Mouse (Mus musculus): Measurements from ENCODE around the gene Gcnt2. TPM values are rescaled to one million over a fixed set of nuclear protein-coding genes. Genes with fewer than 3 reads are reported as not detected.
A peak's percentile ranks its signal among the peaks of the same experiment; 100 is the strongest.

Gcnt2 gene
- total and polyA plus RNA-seq, 2 experiments from 2014 or later: 2.8 to 12.9 TPM

DNA sequence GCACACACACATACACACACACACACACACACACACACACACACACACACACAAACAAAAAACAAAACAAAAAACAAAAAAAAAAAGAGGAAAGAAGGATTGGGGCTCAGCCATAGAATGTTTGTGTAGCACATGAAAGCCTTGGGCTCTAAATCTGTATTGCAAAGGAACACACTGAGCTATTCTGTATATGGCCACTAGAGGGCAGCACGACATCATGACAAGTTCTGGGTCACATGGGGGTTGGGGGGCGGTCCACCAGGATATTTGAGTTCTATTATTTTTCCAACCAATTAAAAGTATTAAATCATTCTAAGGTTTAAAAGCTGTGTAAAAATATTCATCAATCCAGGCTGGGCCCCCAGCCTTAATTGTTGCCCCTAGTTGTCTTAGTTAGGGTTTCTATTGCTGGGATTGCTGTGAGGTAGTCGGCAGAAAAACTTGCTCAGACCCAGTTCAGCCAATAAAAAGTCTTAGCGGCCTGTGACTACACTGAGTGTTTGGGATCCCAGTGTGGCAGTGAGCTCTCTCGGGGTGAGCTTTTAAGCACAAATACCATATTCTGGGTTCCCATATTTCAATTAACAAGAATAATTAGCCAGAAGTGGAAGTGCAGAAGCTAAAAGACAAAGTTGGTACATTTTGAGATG lies 16.0 kb upstream of the Gcnt2 start:
- Histone ChIP-seq H3K9ac (replicated peaks; ENCODE audit: low read depth, low read length) (no peak overlapping the region), H3K4me2 (ENCODE audit: low read depth, low read length) (peak overlapping the region; percentile 42; the same call in 1 of the 2 replicates), H3K9me3 (replicated peaks; ENCODE audit: control insufficient read depth, low read length) (no peaks in the 10 kb centered on the region), H3K4me3 (ENCODE audit: low read depth, low read length) (no peak overlapping the region), H3K27me3 (ENCODE audit: control insufficient read depth, insufficient read depth, low read length) (no peaks in the 10 kb centered on the region), H3K36me3 (replicated peaks; ENCODE audit: control insufficient read depth, insufficient read depth, low read length) (no peaks in the 10 kb centered on the region), H3K27ac (ENCODE audit: low read depth) (no peak overlapping the region), H3K4me1 (ENCODE audit: control insufficient read depth, insufficient read depth) (no peaks in the 10 kb centered on the region)
- whole genome bisulfite sequencing: 15% methylated on average over 5 of the region's 5 CpGs
- ATAC-seq (ENCODE audit: insufficient read depth, low read depth) (peak; percentile 44; the same call in 1 of the 2 replicates), DNase-seq (ENCODE audit: low spot score) (peak; percentile 80)
- TF ChIP-seq CTCF (IDR thresholded peaks at IDR 0.05; ENCODE audit: low read depth) (peak; percentile 97), EP300 (IDR thresholded peaks at IDR 0.05; ENCODE audit: low read depth) (no peak)

DNA sequence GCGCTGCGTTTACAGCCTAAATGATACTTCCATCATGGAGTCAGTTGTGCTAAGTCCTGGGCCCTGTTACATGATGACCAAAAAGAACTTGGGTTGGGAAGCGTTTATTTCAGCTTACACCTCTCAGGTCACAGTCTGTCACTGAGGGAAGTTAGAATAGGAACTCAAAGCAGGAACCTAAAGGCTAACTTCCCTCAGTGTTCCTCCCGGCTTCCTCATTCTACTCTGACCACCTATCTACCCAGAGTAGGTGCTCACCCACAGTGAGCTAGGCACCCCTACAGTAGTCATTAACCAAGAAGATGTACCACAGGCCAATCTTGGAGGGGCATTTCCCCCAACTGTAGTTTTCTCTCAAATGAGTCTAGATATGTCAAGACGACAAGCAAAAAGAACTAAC lies 15.4 kb upstream of the Gcnt2 start:
- no peak for DNase-seq (ENCODE audit: low spot score)
- H3K27ac ChIP-seq (ENCODE audit: low read depth): no peak overlapping the region
- no peaks in the 10 kb centered on the region for H3K4me1 ChIP-seq (ENCODE audit: control insufficient read depth, insufficient read depth)
- no peak overlapping the region for H3K4me2 ChIP-seq (ENCODE audit: low read depth, low read length)
- H3K4me3 ChIP-seq (ENCODE audit: low read depth, low read length): no peak overlapping the region
- no peaks in the 10 kb centered on the region for H3K36me3 ChIP-seq (replicated peaks; ENCODE audit: control insufficient read depth, insufficient read depth, low read length)
- H3K27me3 ChIP-seq (ENCODE audit: control insufficient read depth, insufficient read depth, low read length): no peaks in the 10 kb centered on the region
- ATAC-seq (ENCODE audit: insufficient read depth, low read depth): no peak
- TF ChIP-seq CTCF (IDR thresholded peaks at IDR 0.05; ENCODE audit: low read depth): no peak
- no peaks in the 10 kb centered on the region for H3K9me3 ChIP-seq (replicated peaks; ENCODE audit: control insufficient read depth, low read length)
- 88% methylated on average over 5 of the region's 5 CpGs for WGBS
- H3K9ac ChIP-seq (replicated peaks; ENCODE audit: low read depth, low read length): no peak overlapping the region

DNA sequence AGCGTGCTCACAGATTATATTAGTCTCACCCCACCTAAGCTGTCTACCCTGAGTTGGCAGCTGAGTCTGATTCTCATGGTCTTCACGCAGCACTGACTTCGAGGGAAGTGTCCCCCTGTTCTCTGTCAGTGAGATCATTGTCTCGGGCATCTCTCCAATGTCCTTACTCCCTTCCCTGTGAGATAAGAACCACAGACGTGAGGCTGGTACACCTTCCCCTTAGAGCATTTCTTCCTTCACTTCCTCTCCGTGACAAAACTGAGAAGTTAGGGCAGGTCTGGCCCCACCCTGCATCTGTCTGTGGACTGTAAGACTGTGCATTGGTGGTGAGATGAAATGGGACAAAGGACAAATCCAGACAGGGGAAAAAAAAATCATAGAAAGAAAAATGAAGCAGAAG lies 13.6 kb upstream of the Gcnt2 start:
- TF ChIP-seq CTCF (IDR thresholded peaks at IDR 0.05; ENCODE audit: low read depth): no peak
- TF ChIP-seq EP300 (IDR thresholded peaks at IDR 0.05; ENCODE audit: low read depth): no peak

DNA sequence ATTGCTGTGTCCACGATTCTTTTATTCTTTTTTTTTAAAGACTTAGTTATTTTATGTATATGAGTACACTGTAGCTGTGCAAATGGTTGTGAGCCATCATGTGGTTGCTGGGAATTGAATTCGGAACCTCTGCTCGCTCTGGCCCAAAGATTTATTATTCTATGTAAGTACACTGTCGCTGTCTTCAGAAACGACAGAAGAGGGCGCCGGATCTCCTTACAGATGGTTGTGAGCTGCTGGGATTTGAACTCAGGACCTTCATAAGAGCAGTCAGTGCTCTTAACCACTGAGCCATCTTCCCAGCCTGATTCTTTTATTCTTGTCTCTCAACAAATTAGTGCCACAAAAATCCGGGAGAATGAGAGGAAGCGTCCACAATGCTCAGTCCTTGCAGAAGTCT lies 13.2 kb upstream of the Gcnt2 start:
- no peaks in the 10 kb centered on the region for H3K4me1 ChIP-seq (ENCODE audit: control insufficient read depth, insufficient read depth)
- TF ChIP-seq EP300 (IDR thresholded peaks at IDR 0.05; ENCODE audit: low read depth) (no peak), CTCF (IDR thresholded peaks at IDR 0.05; ENCODE audit: low read depth) (peak; percentile 41)
- no peak overlapping the region for H3K27ac ChIP-seq (ENCODE audit: low read depth)
- no peak overlapping the region for H3K4me3 ChIP-seq (ENCODE audit: low read depth, low read length)
- H3K27me3 ChIP-seq (ENCODE audit: control insufficient read depth, insufficient read depth, low read length): no peaks in the 10 kb centered on the region
- no peaks in the 10 kb centered on the region for H3K36me3 ChIP-seq (replicated peaks; ENCODE audit: control insufficient read depth, insufficient read depth, low read length)
- WGBS: 63% methylated on average over 9 of the region's 9 CpGs
- H3K4me2 ChIP-seq (ENCODE audit: low read depth, low read length): no peak overlapping the region
- H3K9me3 ChIP-seq (replicated peaks; ENCODE audit: control insufficient read depth, low read length): no peaks in the 10 kb centered on the region
- no peak for ATAC-seq (ENCODE audit: insufficient read depth, low read depth)
- no peak for DNase-seq (ENCODE audit: low spot score)
- no peak overlapping the region for H3K9ac ChIP-seq (replicated peaks; ENCODE audit: low read depth, low read length)

More for the DNA sequence above, 13.6 kb upstream of the Gcnt2 start:
- H3K27ac ChIP-seq (ENCODE audit: low read depth): no peak overlapping the region
- no peaks in the 10 kb centered on the region for H3K36me3 ChIP-seq (replicated peaks; ENCODE audit: control insufficient read depth, insufficient read depth, low read length)
- no peaks in the 10 kb centered on the region for H3K27me3 ChIP-seq (ENCODE audit: control insufficient read depth, insufficient read depth, low read length)
- 10% methylated on average over 6 of the region's 6 CpGs for WGBS
- no peaks in the 10 kb centered on the region for H3K4me1 ChIP-seq (ENCODE audit: control insufficient read depth, insufficient read depth)
- H3K9ac ChIP-seq (replicated peaks; ENCODE audit: low read depth, low read length): no peak overlapping the region
- ATAC-seq (ENCODE audit: insufficient read depth, low read depth): no peak
- H3K9me3 ChIP-seq (replicated peaks; ENCODE audit: control insufficient read depth, low read length): no peaks in the 10 kb centered on the region
- H3K4me3 ChIP-seq (ENCODE audit: low read depth, low read length): no peak overlapping the region
- no peak for DNase-seq (ENCODE audit: low spot score)
- H3K4me2 ChIP-seq (ENCODE audit: low read depth, low read length): no peak overlapping the region

DNA sequence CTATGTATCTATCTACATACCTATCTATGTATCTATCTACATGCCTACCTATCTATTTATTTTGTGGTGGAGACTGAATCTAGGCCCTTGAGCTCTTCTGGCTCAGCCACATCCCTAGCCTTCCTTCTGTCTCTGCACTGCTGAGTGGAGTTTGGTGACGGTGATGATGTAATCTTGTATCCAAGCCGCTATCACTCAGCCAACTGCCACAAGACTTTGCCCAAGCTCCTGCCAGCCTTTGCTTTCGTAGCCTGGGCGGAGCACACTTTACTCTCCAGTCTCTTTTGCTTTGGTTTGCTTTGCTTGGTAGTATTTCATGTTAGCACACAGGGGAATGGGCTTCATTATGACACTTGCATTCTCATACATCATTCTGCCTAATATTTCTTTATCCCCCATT lies 11.7 kb upstream of the Gcnt2 start:
- Histone ChIP-seq H3K27me3 (ENCODE audit: control insufficient read depth, insufficient read depth, low read length) (no peaks in the 10 kb centered on the region), H3K27ac (ENCODE audit: low read depth) (no peak overlapping the region), H3K9ac (replicated peaks; ENCODE audit: low read depth, low read length) (no peak overlapping the region), H3K9me3 (replicated peaks; ENCODE audit: control insufficient read depth, low read length) (no peaks in the 10 kb centered on the region), H3K4me2 (ENCODE audit: low read depth, low read length) (no peak overlapping the region), H3K4me3 (ENCODE audit: low read depth, low read length) (no peak overlapping the region), H3K4me1 (ENCODE audit: control insufficient read depth, insufficient read depth) (no peaks in the 10 kb centered on the region), H3K36me3 (replicated peaks; ENCODE audit: control insufficient read depth, insufficient read depth, low read length) (no peaks in the 10 kb centered on the region)
- no peak for ATAC-seq (ENCODE audit: insufficient read depth, low read depth)
- no peak for TF ChIP-seq EP300 (IDR thresholded peaks at IDR 0.05; ENCODE audit: low read depth)
- no peak for TF ChIP-seq CTCF (IDR thresholded peaks at IDR 0.05; ENCODE audit: low read depth)
- 49% methylated on average over 4 of the region's 4 CpGs for WGBS
- no peak for DNase-seq (ENCODE audit: low spot score)

DNA sequence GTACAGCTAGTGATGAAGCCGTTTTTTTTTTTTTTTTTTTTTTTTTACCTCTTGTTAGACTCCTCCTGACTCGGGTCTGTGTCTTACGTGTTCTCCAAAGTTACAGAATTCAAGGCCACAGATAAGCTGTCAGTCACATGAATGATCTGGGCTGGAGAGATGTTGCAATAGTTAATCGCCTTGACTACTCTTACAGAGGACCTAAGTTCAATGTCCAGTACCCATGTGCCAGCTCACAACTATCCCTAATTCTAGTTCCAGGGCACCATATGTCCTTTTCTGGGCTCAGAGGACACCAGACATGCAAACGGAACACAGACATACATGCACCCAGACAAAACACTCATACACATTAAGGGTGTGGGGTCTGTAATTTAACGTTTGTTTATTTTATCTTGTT lies 8.9 kb upstream of the Gcnt2 start:
- no peak for DNase-seq (ENCODE audit: low spot score)
- no peak overlapping the region for H3K4me3 ChIP-seq (ENCODE audit: low read depth, low read length)
- H3K27me3 ChIP-seq (ENCODE audit: control insufficient read depth, insufficient read depth, low read length): no peaks in the 10 kb centered on the region
- no peak overlapping the region for H3K9ac ChIP-seq (replicated peaks; ENCODE audit: low read depth, low read length)
- WGBS: 84% methylated on average over 6 of the region's 6 CpGs
- TF ChIP-seq EP300 (IDR thresholded peaks at IDR 0.05; ENCODE audit: low read depth) (no peak), CTCF (IDR thresholded peaks at IDR 0.05; ENCODE audit: low read depth) (no peak)
- no peak overlapping the region for H3K27ac ChIP-seq (ENCODE audit: low read depth)
- peaks cover 13% of the 10 kb centered on the region for H3K4me1 ChIP-seq (ENCODE audit: control insufficient read depth, insufficient read depth)
- no peaks in the 10 kb centered on the region for H3K36me3 ChIP-seq (replicated peaks; ENCODE audit: control insufficient read depth, insufficient read depth, low read length)
- H3K9me3 ChIP-seq (replicated peaks; ENCODE audit: control insufficient read depth, low read length): no peaks in the 10 kb centered on the region
- ATAC-seq (ENCODE audit: insufficient read depth, low read depth): no peak
- H3K4me2 ChIP-seq (ENCODE audit: low read depth, low read length): no peak overlapping the region

Data from heart, postnatal 0 days (tissue).